Mouse (Mus musculus): ENCODE results near the gene Olfr1295. TPM values are rescaled to one million over a fixed set of nuclear protein-coding genes. Genes with fewer than 3 reads are reported as not detected.

Olfr1295 gene
- not detected for polyA plus RNA-seq (2012; fragmentation: generic; extraction: Trizol)
- long read RNA-seq, experiment 1: 0 reads
- long read RNA-seq, experiment 2: 0 reads

DNA sequence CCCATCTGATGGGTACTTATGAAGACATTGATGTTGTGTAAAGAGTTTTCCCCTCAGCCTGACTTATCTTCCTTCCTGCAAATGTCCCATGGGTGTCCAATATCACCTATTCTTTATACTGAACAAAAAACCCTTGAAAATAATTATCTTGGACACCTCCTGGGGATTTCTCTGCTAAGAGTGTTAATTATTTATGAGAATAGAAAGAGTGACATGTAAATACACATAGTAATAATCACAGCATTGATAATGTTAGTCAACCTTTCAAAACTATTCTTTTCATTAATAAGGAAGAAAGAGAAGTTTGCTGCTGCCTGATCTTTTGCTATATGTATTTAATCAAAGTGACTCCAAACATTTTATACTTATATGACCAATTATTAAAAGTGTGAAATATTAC is at the start of gene Olfr1295:
Gene Olfr1295 (minus strand): TSS at position 101 of the 400 bp plus-strand sequence.
- H3K79me2 ChIP-seq (ENCODE audit: control insufficient read depth, insufficient read depth): no peaks in the 10 kb centered on the region
- no peak within 1 kb of the TSS for H3ac ChIP-seq (ENCODE audit: control insufficient read depth, insufficient read length, low read depth)
- no peaks in the 10 kb centered on the region for H3K27me3 ChIP-seq (ENCODE audit: control insufficient read depth, insufficient read depth, insufficient read length)
- TF ChIP-seq MYOD1 (IDR thresholded peaks at IDR 0.05; ENCODE audit: control insufficient read depth, insufficient read length, low read depth) (no peak), FOSL1 (IDR thresholded peaks at IDR 0.05; ENCODE audit: insufficient read depth, low read length, poor library complexity, severe bottlenecking) (no peak), USF1 (IDR thresholded peaks at IDR 0.05; ENCODE audit: low read depth) (no peak), MYOG (IDR thresholded peaks at IDR 0.05; ENCODE audit: control insufficient read depth, extremely low read depth, insufficient read length) (no peak), CTCF (IDR thresholded peaks at IDR 0.05; ENCODE audit: control insufficient read depth, insufficient read depth, insufficient read length) (no peak), MAX (IDR thresholded peaks at IDR 0.05) (no peak), CEBPB (IDR thresholded peaks at IDR 0.05; ENCODE audit: low read depth) (no peak)
- no peaks in the 10 kb centered on the region for H3K36me3 ChIP-seq (ENCODE audit: control insufficient read depth, insufficient read depth)
- no peak within 1 kb of the TSS for H3K4me3 ChIP-seq (ENCODE audit: insufficient read depth, poor library complexity, severe bottlenecking)
- no peaks in the 10 kb centered on the region for H3K79me3 ChIP-seq (ENCODE audit: low read depth)

DNA sequence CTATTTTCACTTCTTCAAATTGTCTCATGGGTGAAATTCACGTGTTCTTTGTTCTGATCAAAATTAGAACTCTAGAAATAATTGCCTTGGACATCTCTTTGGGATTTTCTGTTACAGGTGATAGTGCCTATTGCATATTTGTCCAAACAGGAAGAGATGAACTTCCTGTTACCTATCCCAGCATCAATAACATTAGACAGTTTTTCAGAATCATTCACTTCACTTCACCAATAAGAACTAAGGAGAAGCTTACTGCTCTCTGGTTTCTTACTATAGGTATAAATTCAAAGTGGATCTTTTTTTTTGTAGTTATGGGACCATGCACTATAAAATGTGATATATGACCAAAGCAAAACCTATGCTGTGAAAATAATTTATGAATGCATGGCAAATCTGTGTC is 29.3 kb downstream of the Olfr1295 start, which contains the start of gene Olfr1294:
Gene Olfr1294 (minus strand): TSS at position 101 of the 400 bp plus-strand sequence.
- TF ChIP-seq MAX (IDR thresholded peaks at IDR 0.05) (no peak), CTCF (IDR thresholded peaks at IDR 0.05; ENCODE audit: control insufficient read depth, insufficient read depth, insufficient read length) (no peak)
- H3K36me3 ChIP-seq (ENCODE audit: control insufficient read depth, insufficient read depth): no peaks in the 10 kb centered on the region
- no peaks in the 10 kb centered on the region for H3K79me3 ChIP-seq (ENCODE audit: low read depth)
- no peak within 1 kb of the TSS for H3ac ChIP-seq (ENCODE audit: control insufficient read depth, insufficient read length, low read depth)
- no peaks in the 10 kb centered on the region for H3K79me2 ChIP-seq (ENCODE audit: control insufficient read depth, insufficient read depth)
- no peaks in the 10 kb centered on the region for H3K27me3 ChIP-seq (ENCODE audit: control insufficient read depth, insufficient read depth, insufficient read length)
- H3K4me3 ChIP-seq (ENCODE audit: insufficient read depth, poor library complexity, severe bottlenecking): no peak within 1 kb of the TSS

DNA sequence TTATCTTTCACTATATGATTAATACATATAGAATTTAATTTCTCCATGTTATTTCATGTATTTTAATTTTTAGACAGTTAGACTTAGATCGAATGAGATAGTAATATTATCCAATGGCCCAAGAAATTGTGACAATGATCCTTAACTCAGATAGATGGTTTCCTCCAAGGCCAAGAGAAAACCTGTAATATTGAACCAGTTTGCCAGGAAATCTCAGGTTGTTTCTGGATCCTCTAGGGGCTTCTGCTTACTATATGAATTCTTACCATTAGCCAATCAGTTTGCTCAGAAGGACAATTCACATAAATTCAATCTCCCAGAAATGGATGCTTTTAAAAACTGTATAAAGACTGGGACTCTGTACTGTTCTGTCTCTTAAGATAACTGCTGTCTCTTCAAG is 44.6 kb downstream of the Olfr1295 start, which contains the start of gene Olfr1293-ps:
Gene Olfr1293-ps (plus strand): TSS at position 301 of the 400 bp plus-strand sequence.
- H3K4me3 ChIP-seq (ENCODE audit: insufficient read depth, poor library complexity, severe bottlenecking): no peak within 1 kb of the TSS
- TF ChIP-seq FOSL1 (IDR thresholded peaks at IDR 0.05; ENCODE audit: insufficient read depth, low read length, poor library complexity, severe bottlenecking): no peak
- no peaks in the 10 kb centered on the region for H3K79me3 ChIP-seq (ENCODE audit: low read depth)
- no peaks in the 10 kb centered on the region for H3K36me3 ChIP-seq (ENCODE audit: control insufficient read depth, insufficient read depth)
- no peaks in the 10 kb centered on the region for H3K27me3 ChIP-seq (ENCODE audit: control insufficient read depth, insufficient read depth, insufficient read length)
- H3K79me2 ChIP-seq (ENCODE audit: control insufficient read depth, insufficient read depth): no peaks in the 10 kb centered on the region
- no peak within 1 kb of the TSS for H3ac ChIP-seq (ENCODE audit: control insufficient read depth, insufficient read length, low read depth)

DNA sequence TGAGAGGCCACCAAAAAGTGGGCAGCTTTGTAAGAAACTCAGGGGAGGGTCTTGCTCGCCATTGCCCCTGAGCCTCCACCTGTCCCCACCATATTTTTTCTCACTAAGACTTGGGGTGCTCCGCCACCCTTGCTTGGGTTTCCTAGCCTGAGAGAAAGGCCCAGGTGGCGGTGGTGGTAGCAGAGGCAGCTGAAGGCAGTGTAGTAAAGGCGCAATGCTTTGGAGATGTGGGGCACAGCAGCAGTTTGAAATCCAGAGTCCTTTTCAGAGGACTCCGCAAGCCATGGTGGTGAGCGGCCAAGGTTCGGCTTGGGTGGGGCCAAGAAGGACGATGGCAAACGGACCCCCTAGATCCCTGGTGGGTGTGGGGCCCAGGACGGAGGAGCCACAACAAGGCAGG is 52.0 kb downstream of the Olfr1295 start:
- Histone ChIP-seq H3K36me3 (ENCODE audit: control insufficient read depth, insufficient read depth) (no peaks in the 10 kb centered on the region), H3K79me3 (ENCODE audit: low read depth) (no peaks in the 10 kb centered on the region), H3K27me3 (ENCODE audit: control insufficient read depth, insufficient read depth, insufficient read length) (no peaks in the 10 kb centered on the region), H3K79me2 (ENCODE audit: control insufficient read depth, insufficient read depth) (no peaks in the 10 kb centered on the region), H3ac (ENCODE audit: control insufficient read depth, insufficient read length, low read depth) (no peak overlapping the region), H3K4me3 (ENCODE audit: insufficient read depth, poor library complexity, severe bottlenecking) (no peak overlapping the region)
- TF ChIP-seq FOSL1 (IDR thresholded peaks at IDR 0.05; ENCODE audit: insufficient read depth, low read length, poor library complexity, severe bottlenecking) (no peak), MYOG (IDR thresholded peaks at IDR 0.05; ENCODE audit: control insufficient read depth, extremely low read depth, insufficient read length) (no peak), MYOD1 (IDR thresholded peaks at IDR 0.05; ENCODE audit: control insufficient read depth, insufficient read length, low read depth) (no peak), CTCF (IDR thresholded peaks at IDR 0.05; ENCODE audit: control insufficient read depth, insufficient read depth, insufficient read length) (no peak), CEBPB (IDR thresholded peaks at IDR 0.05; ENCODE audit: low read depth) (no peak), USF1 (IDR thresholded peaks at IDR 0.05; ENCODE audit: low read depth) (no peak), MAX (IDR thresholded peaks at IDR 0.05) (no peak)

Other genes with a start within 250 kb of the Olfr1295 start
- gene Olfr1281, start 243.2 kb downstream of the Olfr1295 start, polyA plus RNA-seq (2012; fragmentation: generic; extraction: Trizol): not detected
- gene Olfr1282, start 233.6 kb downstream of the Olfr1295 start, polyA plus RNA-seq (2012; fragmentation: generic; extraction: Trizol): not detected
- not detected for gene Olfr1283, start 202.9 kb downstream of the Olfr1295 start, polyA plus RNA-seq (2012; fragmentation: generic; extraction: Trizol)
- gene Olfr1284, start 194.2 kb downstream of the Olfr1295 start, polyA plus RNA-seq (2012; fragmentation: generic; extraction: Trizol): not detected
- gene Olfr1286, start 146.6 kb downstream of the Olfr1295 start, polyA plus RNA-seq (2012; fragmentation: generic; extraction: Trizol): not detected
- not detected for gene Olfr1287, start 120.5 kb downstream of the Olfr1295 start, polyA plus RNA-seq (2012; fragmentation: generic; extraction: Trizol)
- not detected for gene Olfr1288, start 95.6 kb downstream of the Olfr1295 start, polyA plus RNA-seq (2012; fragmentation: generic; extraction: Trizol)
- gene Olfr1289, start 88.9 kb downstream of the Olfr1295 start, polyA plus RNA-seq (2012; fragmentation: generic; extraction: Trizol): not detected
- gene Olfr1290, start 75.9 kb downstream of the Olfr1295 start, polyA plus RNA-seq (2012; fragmentation: generic; extraction: Trizol): not detected
- gene Olfr1291-ps1, start 72.5 kb downstream of the Olfr1295 start, polyA plus RNA-seq (2012; fragmentation: generic; extraction: Trizol): not detected
- gene Olfr1293-ps, start 44.5 kb downstream of the Olfr1295 start, polyA plus RNA-seq (2012; fragmentation: generic; extraction: Trizol): not detected
- not detected for gene Olfr1294, start 29.4 kb downstream of the Olfr1295 start, polyA plus RNA-seq (2012; fragmentation: generic; extraction: Trizol)
- not detected for gene Olfr1297, start 56.8 kb upstream of the Olfr1295 start, polyA plus RNA-seq (2012; fragmentation: generic; extraction: Trizol)
- not detected for gene Olfr1298, start 79.5 kb upstream of the Olfr1295 start, polyA plus RNA-seq (2012; fragmentation: generic; extraction: Trizol)
- not detected for gene Olfr1299, start 91.7 kb upstream of the Olfr1295 start, polyA plus RNA-seq (2012; fragmentation: generic; extraction: Trizol)
- not detected for gene Olfr1301, start 181.3 kb upstream of the Olfr1295 start, polyA plus RNA-seq (2012; fragmentation: generic; extraction: Trizol)
- gene Olfr1302, start 207.7 kb upstream of the Olfr1295 start, polyA plus RNA-seq (2012; fragmentation: generic; extraction: Trizol): not detected

Measured in C2C12 (cell line).